Mouse (Mus musculus) splenic B cell, adult 2 months (primary cell): ENCODE results near the gene Foxo6.

ENCODE experiments used
- DNase-seq: peaks from one replicate; pipeline ENCODE4 v3.0.0-alpha.2; 2011; ENCODE audit warnings: low read depth, low spot score
- H3K27me3 ChIP-seq: 2 replicates; pipeline ENCODE4 v1.6.1; 2012; ENCODE audit warnings: mild to moderate bottlenecking, low read length, moderate library complexity, mixed read lengths; ENCODE audit not compliant: control insufficient read depth, poor library complexity, insufficient read depth, severe bottlenecking
- H3K36me3 ChIP-seq: 2 replicates; pipeline ENCODE4 v1.6.1; 2012; ENCODE audit warnings: mild to moderate bottlenecking, low read length, moderate library complexity, mixed read lengths; ENCODE audit not compliant: control insufficient read depth, poor library complexity, insufficient read depth, severe bottlenecking

Foxo6 gene

GRCm38 (mm10) chr4:120299287-120299686 lies 12.1 kb upstream of the Foxo6 start:
- H3K27me3 ChIP-seq, result no peaks in the 10 kb centered on the region; the same call in 1 of the 2 replicates
- DNase-seq, result no peak
- H3K36me3 ChIP-seq, result no peaks in the 10 kb centered on the region

- no peak for DNase-seq
- no peaks in the 10 kb centered on the region for H3K36me3 ChIP-seq
These were observed 4.1 kb upstream of the Foxo6 start for GRCm38 (mm10) chr4:120291106-120291822.

GRCm38 (mm10) chr4:120290486-120290885 lies 3.3 kb upstream of the Foxo6 start:
- no peaks in the 10 kb centered on the region for H3K36me3 ChIP-seq
- no peak for DNase-seq
- H3K27me3 ChIP-seq, result no peaks in the 10 kb centered on the region; the same call in none of the 2 replicates

More at GRCm38 (mm10) chr4:120291106-120291822, 4.1 kb upstream of the Foxo6 start:
- no peaks in the 10 kb centered on the region; the same call in none of the 2 replicates for H3K27me3 ChIP-seq

GRCm38 (mm10) chr4:120289181-120289965 lies 2.2 kb upstream of the Foxo6 start:
- no peak for DNase-seq
- Histone ChIP-seq H3K36me3 (no peaks in the 10 kb centered on the region), H3K27me3 (no peaks in the 10 kb centered on the region; the same call in none of the 2 replicates)

DNA sequence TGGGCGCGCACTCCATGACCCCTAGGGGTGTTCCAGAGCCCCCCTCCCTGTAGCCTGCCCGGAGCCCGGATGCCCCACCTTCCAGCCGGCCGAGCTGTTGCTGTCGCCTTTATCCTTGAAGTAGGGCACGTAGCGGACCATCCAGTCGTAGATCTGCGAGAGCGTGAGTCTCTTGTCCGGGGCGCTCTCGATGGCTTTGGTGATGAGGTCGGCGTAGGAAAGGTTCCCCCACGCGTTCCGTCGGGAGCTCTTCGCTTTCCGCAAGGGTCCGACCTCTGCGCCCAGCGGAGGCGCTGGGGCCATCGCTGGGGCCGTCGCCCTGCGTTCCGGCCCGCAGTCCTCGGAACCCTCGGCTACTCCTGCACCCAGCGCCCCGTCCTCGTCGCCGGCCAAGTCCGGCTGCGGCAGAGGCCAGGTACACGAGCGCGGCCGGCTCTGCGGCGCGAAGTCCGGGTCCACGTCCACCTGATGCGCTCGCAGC lies 348 bp downstream of the Foxo6 start:
- peak; percentile 15 for DNase-seq
- H3K27me3 ChIP-seq, result peaks cover 2% of the 10 kb centered on the region
- no peaks in the 10 kb centered on the region for H3K36me3 ChIP-seq

DNA sequence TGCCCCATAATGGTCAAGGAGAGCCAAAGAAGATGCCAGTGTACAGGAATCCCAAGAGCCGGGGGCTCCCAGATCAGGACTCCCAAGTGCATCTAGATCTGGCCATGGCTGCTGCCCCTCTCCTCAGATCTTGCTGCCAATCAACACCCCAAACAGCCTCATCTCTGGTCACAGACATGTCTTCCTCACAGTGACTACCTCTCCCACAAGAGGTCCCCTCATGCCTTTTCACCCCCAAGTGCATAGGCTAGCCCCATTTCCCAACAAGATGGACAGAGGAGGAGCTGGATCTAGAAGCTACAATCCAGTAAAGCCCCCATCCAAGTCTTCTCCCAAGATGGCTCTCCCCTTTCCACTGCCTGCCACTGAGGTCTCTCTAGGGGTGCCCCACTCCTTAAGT lies 1.4 kb downstream of the Foxo6 start:
- H3K27me3 ChIP-seq, result peaks cover 2% of the 10 kb centered on the region
- no peaks in the 10 kb centered on the region for H3K36me3 ChIP-seq
- no peak for DNase-seq

GRCm38 (mm10) chr4:120285223-120285622 lies 1.9 kb downstream of the Foxo6 start:
- DNase-seq, result no peak
- Histone ChIP-seq H3K36me3 (no peaks in the 10 kb centered on the region), H3K27me3 (peaks cover 2% of the 10 kb centered on the region)

GRCm38 (mm10) chr4:120284187-120284586 lies 3.0 kb downstream of the Foxo6 start:
- Histone ChIP-seq H3K27me3 (peaks cover 2% of the 10 kb centered on the region), H3K36me3 (no peaks in the 10 kb centered on the region)
- DNase-seq, result no peak

GRCm38 (mm10) chr4:120283141-120283540 lies 4.0 kb downstream of the Foxo6 start:
- Histone ChIP-seq H3K27me3 (peaks cover 2% of the 10 kb centered on the region), H3K36me3 (no peaks in the 10 kb centered on the region)
- peak; percentile 22 for DNase-seq

DNA sequence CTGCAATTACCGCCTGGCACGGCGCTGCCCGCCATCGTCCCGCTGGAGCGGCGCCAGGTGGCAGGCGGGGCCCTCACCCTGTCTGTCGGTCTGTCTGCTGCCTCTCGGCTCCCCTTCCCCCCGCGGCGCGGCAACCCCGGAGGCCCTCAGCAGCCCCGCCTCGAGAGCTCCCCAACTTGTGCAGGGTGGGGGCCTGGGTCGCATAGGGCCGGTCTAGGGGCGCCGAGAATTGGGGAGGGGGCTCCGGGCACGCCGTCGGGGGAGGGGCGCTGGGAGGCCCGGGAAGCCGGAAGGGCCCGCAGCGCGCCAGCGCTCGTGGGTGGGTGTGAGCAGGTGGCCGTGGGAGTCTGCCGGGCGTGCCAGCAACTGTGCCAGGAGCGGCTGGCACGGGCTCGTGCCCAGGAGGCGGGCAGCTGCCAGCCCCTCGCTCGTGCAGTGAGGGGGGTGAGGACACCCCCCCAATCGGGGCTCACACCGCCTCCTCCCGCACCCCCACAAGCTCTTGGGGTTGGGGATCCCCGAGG lies 4.5 kb downstream of the Foxo6 start:
- peak; percentile 19 for DNase-seq

GRCm38 (mm10) chr4:120281011-120281410 lies 6.1 kb downstream of the Foxo6 start:
- Histone ChIP-seq H3K36me3 (no peaks in the 10 kb centered on the region), H3K27me3 (peaks cover 2% of the 10 kb centered on the region; the same call in 1 of the 2 replicates)
- no peak for DNase-seq

More for the DNA sequence above, 4.5 kb downstream of the Foxo6 start:
- peaks cover 2% of the 10 kb centered on the region for H3K27me3 ChIP-seq
- H3K36me3 ChIP-seq, result no peaks in the 10 kb centered on the region

DNA sequence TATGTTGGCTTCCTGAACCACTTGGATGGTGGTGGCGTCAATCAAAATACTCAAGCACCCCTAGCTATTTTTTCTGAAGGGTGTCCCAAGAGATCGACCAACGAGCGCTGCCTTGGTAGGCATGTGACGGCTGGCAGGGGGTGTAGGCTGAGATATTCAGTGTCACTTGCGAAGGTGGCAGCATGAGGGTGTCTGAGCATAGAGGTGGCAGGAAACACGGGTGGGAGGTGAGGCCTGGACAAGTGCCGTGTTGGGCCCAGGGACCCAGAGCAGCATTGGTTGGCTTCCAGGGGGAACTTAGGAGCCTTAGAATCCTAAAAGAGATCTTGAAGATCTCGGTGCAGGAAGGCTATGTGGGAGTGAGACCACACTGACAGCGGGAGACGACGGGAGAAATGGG lies 6.7 kb downstream of the Foxo6 start:
- DNase-seq, result no peak
- H3K36me3 ChIP-seq, result no peaks in the 10 kb centered on the region
- H3K27me3 ChIP-seq, result peaks cover 2% of the 10 kb centered on the region; the same call in 1 of the 2 replicates

DNA sequence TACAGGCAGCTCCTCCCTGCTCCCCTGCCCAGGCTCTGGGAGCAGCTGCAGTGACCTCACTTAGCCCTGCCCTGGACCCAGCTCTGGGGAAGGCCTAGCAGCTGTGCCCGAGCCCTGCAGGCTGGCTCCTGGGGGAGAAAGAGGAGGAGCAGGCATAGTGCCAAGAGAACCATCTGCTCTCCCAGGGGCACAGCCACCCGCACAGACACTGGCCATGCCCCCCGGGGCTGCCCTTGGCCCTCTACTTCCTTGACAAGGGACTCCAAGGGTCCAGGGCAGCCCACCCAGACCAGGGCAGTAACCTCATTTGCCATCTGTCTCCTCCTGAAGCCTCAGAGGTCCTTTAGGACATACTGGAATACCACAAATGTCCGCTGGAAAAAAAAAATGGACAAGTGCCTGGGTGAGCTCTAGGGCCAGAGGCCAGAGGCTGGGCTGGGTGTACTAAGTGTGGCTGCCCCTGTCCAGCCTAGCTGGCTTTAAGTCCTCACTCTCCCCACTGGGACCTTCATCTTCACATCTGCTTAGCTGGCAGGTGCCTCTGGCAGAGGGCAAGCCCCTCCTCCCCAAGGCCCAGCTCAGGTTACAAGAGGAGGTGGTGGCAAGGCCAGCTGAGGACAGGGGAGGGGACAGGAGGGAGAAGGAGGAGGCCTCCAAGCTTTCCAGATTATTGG lies 9.8 kb downstream of the Foxo6 start:
- no peaks in the 10 kb centered on the region; the same call in 1 of the 2 replicates for H3K27me3 ChIP-seq
- DNase-seq, result no peak
- H3K36me3 ChIP-seq, result no peaks in the 10 kb centered on the region

DNA sequence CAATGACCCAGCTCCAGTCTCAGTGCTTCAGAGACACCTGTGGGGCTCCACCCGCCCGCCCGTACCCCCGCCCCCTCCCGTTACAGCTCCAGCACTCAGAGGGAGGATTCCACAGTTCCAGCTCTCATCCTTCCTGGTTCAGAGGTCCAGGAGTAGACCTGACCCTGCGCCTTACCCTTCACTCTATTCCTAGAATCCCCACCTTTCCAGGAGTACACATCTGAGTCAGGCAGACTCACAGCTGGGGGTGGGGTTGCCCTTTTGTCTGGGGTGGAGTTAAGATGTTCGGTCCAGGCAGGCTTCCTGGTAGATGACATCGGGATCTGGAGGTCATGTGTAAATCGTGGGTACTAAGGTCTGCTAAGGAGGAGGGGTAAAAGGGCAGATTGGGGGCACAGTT lies 11.7 kb downstream of the Foxo6 start:
- DNase-seq, result no peak
- no peaks in the 10 kb centered on the region; the same call in 1 of the 2 replicates for H3K27me3 ChIP-seq
- H3K36me3 ChIP-seq, result no peaks in the 10 kb centered on the region
